Mouse (Mus musculus): Measurements from ENCODE around the gene Olfm3.

Olfm3 gene

DNA sequence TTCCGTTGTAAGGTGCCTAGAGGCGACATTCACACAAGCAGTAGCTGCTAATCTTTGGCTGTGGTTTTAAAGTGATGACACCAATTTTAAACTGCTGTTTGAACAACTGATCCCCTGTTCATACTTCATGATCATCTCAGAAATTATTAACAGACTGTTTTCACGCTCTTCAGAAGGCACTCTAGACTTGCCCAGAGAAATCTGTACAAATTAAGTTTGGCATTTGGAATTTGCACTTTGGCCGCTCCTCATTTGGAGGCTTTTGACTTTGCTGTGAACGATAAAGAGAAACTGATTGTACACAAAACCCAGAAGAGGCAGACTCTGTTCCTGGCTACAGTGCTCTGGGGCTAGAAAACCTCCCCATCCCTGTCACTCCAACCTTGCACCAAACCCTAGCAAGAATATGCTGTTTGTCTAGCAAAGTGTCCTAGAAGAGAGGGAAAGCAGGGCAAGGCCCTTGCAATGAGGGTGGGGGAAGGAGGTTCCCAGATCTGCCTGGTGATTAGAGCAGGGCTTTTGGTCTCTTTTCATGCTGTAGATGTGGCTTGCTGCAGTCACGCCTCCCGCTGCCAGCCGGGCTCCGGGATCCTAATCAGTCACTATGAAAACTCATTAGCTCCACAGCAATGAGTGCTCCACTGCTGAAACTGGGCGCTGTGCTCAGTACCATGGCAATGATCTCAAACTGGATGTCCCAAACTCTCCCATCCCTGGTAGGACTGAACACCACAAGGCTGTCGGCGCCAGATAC, 176.7 kb downstream of the Olfm3 start:
- DNase-seq (ENCODE audit: low read depth, low spot score), result no peak

GRCm38 (mm10) chr3:115081371-115081770, 177.5 kb downstream of the Olfm3 start:
- DNase-seq (ENCODE audit: low read depth, low spot score), result no peak

GRCm38 (mm10) chr3:115082947-115083346, 179.1 kb downstream of the Olfm3 start:
- no peak for DNase-seq (ENCODE audit: low read depth, low spot score)

- DNase-seq (ENCODE audit: low read depth, low spot score), result no peak
Observed at GRCm38 (mm10) chr3:115088281-115088680, 184.4 kb downstream of the Olfm3 start.

GRCm38 (mm10) chr3:115090670-115091069, 186.8 kb downstream of the Olfm3 start:
- no peak for DNase-seq (ENCODE audit: low read depth, low spot score)

DNA sequence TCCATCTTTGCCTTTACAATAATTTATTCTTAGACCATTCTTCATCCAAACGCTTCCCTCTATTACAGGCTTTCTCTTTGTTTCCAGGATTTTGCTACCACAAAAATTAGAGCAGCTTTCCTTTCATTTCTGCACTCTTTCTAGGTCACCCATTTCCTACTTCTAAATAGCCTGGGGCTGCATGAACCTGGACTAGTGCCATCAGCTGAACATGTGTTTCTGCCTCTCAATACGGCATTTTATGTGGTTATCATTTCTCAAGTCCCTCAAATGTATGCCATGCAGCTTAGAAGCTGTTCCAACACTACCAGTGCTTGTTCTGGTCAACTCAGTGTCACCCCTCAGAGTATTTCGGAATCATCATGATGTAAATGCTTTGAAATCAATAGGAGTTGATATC, 191.6 kb downstream of the Olfm3 start:
- no peak for DNase-seq (ENCODE audit: low read depth, low spot score)

DNA sequence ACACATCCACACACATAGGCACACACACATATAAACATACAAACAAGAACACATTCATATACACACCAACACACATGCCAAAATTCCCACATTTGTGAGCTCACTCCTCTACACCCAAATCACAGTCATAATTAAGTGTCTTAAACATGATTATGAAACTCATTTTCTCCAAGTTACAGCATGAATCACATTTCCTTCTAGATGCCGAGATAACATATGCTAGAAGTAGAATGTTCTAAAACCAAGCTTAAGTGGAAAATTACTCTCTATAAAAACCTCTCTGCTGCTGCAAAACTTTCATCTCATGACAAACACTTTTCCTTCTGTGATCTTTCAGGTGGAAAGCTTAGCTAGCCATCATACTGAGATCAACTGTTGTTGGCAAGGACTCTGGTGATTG, 195.7 kb downstream of the Olfm3 start:
- DNase-seq (ENCODE audit: low read depth, low spot score), result no peak

GRCm38 (mm10) chr3:115104155-115104801, 200.4 kb downstream of the Olfm3 start:
- DNase-seq (ENCODE audit: low read depth, low spot score), result no peak

DNA sequence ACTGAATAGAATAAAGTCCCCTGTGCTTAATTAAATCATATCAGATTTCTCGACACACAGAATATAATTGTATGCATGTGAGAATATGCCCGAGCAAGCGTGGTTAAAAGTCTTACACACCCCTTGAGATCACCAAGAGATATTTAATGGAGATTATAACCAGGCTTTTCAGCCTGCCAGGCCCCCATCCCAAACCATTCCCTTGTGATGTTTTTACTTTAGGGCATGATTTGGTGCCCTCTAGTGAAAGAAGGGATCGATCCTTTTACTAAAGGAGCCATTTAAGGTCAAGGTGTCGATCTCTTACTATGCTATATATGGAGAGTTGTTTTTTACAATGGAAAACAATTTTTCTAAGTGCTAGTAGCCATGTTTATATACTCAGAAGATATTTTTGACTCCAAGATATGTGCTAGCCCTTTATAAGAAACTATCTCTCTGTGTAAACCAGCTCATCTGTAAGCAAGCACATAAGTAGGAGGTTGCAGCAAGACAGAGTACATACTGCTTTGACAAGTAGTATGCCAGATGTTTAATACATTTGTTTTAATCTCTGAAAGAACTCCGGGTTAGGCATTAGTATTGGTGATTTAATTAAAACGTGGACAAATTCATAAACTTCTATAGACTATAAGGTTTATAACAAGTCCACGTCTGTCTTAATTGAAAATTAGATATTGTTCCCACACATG, 201.1 kb downstream of the Olfm3 start:
- DNase-seq (ENCODE audit: low read depth, low spot score), result peak; percentile 28

DNA sequence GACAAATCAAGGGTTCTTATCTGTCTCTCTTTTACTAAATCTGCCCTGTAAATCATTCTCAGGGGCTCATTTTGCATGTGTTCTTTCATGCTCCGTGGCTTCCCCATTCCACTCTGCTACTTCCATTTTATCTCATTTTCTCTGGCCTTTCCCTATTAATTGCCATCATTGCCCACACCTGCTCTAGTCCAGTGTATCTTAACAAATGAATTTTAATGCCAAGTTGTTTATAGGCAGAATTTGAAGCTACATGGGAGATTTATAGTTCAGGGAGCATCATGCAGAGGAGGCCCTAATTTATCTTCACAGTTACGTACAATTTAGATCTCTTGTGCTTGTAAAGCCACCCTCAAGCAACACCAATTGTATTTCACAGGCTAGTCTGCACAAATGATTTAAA, 241.8 kb downstream of the Olfm3 start:
- no peak for DNase-seq (ENCODE audit: low read depth, low spot score)

DNA sequence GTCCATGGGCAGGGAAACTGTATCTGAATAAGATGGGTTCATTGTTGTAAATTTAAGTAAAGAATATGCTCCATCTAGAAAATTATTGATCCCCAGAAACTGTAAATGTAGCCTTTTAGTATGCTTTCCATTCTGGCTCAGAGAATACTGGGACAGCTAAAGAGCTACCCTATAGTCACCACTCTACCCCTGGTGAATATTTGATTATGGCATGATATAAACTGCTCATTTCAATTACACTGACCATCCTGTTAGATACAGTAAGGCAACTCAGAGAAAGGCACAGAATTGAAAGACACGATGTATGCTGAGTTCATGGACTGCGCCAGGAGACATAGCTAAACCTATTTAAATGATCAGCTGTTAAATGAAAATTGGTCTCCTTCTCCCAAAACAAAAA, 242.4 kb downstream of the Olfm3 start:
- no peak for DNase-seq (ENCODE audit: low read depth, low spot score)

DNA sequence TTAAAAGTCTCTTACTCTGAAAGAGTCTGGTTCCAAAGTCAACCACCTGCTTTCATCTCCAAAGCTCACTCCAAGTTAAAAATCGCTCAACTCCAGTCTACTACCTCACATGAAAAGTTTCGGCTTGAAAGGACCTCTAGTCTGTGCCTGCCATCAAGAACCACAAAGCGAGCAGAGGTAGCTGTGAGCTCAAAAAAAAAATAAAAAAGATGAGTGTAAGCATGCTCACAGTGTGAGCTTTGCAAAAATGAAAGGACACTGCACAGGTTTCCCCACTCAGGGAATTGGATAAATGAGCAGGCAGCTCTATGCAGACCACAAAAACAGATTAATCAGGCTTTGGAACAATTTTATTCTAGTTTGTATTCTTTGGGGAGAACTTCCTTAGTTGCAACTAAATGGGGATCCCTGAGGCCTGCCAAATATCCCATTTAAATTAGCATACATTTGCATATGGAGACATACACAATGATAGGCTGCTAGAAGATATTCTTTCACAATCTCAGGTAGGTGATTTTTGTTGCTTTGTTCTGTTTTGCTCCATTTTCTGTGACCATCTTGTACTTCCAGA, 255.1 kb downstream of the Olfm3 start:
- no peak for DNase-seq (ENCODE audit: low read depth, low spot score)

DNA sequence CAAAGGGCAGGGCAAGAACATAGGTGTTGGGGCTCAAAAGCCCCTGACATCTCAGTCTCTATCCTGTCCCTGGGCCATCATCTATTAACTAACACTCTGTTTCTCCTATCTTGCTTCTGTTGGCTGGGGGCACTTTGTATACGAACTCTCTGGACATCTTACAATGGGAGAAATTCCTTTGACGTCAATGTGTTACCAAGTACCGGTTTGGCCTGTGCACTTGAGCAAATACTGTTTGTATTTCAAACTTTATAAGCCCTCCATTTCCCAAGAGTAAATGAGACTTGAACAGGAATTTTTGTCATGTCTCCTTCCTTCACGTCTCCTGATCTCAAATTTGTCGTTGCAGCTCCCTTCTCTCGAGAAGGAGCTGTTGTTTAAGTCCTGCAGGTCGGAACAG, 270.7 kb downstream of the Olfm3 start:
- no peak for DNase-seq (ENCODE audit: low read depth, low spot score)
